Mouse (Mus musculus) lung, adult 2 months (tissue): ENCODE measurements around the gene Actr6. TPM values are rescaled to one million over a fixed set of nuclear protein-coding genes. Genes with fewer than 3 reads are reported as not detected.
"Not testable (repeated sequence)": the region's sequence is repeated elsewhere in the genome, so short reads cannot be mapped to it uniquely, and the experiment has no call there.

Experiments used
- DNase-seq: peaks from one replicate; pipeline ENCODE4 v3.0.0; 2022
- H3K4me1 ChIP-seq: fragments of 200-500 bp; 2 replicates; pipeline ENCODE4 v1.6.1; 2011; ENCODE audit warnings: low read length; ENCODE audit not compliant: control insufficient read depth, insufficient read depth
- H3K4me3 ChIP-seq: fragments of 200-500 bp; replicated peaks from 2 replicates; pipeline ENCODE3; 2011; ENCODE audit warnings: low read depth, mild to moderate bottlenecking, control low read depth, low read length; ENCODE audit errors: extremely low read depth
- CTCF ChIP-seq: fragments of 200-500 bp; IDR thresholded peaks from 2 replicates; pipeline ENCODE4 v1.5.1; 2011; ENCODE audit warnings: mild to moderate bottlenecking, low read length, control low read depth; ENCODE audit not compliant: insufficient read depth
- POLR2A ChIP-seq: fragments of 200-500 bp; IDR thresholded peaks from 2 replicates; pipeline ENCODE4 v1.6.1; 2011; ENCODE audit warnings: low read depth, mild to moderate bottlenecking, control low read depth, low read length, borderline replicate concordance; ENCODE audit errors: extremely low read depth
- WGBS: fragments of 180-500 bp; shearing (Covaris S2); methylation state at CpG from one replicate; pipeline ENCODE4 v1.1.7; 2018; 5-methylcytosine and 5-hydroxymethylcytosine counted together
- polyA plus RNA-seq: library from polyadenylated mRNA; depleted of rRNA; stranded (reverse); fragments of >200 nt; gene quantifications from 2 replicates; pipeline ENCODE4 v1.2.3, GENCODE M21; 2012

The Actr6 gene
- polyA plus RNA-seq, 1 experiment: 1.7 TPM

GRCm38 (mm10) chr10:89714910-89715309 lies 17.2 kb downstream of the Actr6 start:
- WGBS: 78% methylated on average over 10 of the region's 10 CpGs
- no peak for DNase-seq
- Histone ChIP-seq H3K4me3 (no peak overlapping the region), H3K4me1 (no peaks in the 10 kb centered on the region)
- TF ChIP-seq CTCF: no peak
- no peak for TF ChIP-seq POLR2A

- no peaks in the 10 kb centered on the region for H3K4me1 ChIP-seq
- no peak for DNase-seq
- TF ChIP-seq POLR2A (no peak), CTCF (no peak)
- WGBS: 31% methylated on average over 10 of the region's 10 CpGs
- no peak overlapping the region for H3K4me3 ChIP-seq
Measured at GRCm38 (mm10) chr10:89708720-89709119, 23.4 kb downstream of the Actr6 start.

- no peak for TF ChIP-seq CTCF
- no peak for TF ChIP-seq POLR2A
- 87% methylated on average over 3 of the region's 3 CpGs for WGBS
- no peak for DNase-seq
Measured at GRCm38 (mm10) chr10:89707397-89707796, 24.7 kb downstream of the Actr6 start.

GRCm38 (mm10) chr10:89703042-89703441 lies 29.1 kb downstream of the Actr6 start:
- Histone ChIP-seq H3K4me1 (peaks cover 6% of the 10 kb centered on the region), H3K4me3 (no peak overlapping the region)
- no peak for DNase-seq
- TF ChIP-seq CTCF: no peak
- TF ChIP-seq POLR2A: no peak
- 27% methylated on average over 5 of the region's 5 CpGs for WGBS

More at GRCm38 (mm10) chr10:89707397-89707796, 24.7 kb downstream of the Actr6 start:
- no peak overlapping the region for H3K4me3 ChIP-seq
- H3K4me1 ChIP-seq: peaks cover 6% of the 10 kb centered on the region

- no peak for DNase-seq
Measured at GRCm38 (mm10) chr10:89697956-89698355, 34.1 kb downstream of the Actr6 start.

GRCm38 (mm10) chr10:89696270-89696669 lies 35.8 kb downstream of the Actr6 start:
- H3K4me3 ChIP-seq, DNase-seq, H3K4me1 ChIP-seq: not testable (repeated sequence)
- 75% methylated on average over 2 of the region's 2 CpGs for WGBS

More at GRCm38 (mm10) chr10:89697956-89698355, 34.1 kb downstream of the Actr6 start:
- TF ChIP-seq CTCF (no peak), POLR2A (no peak)
- Histone ChIP-seq H3K4me1 (no peaks in the 10 kb centered on the region; the same call in 1 of the 2 replicates), H3K4me3 (no peak overlapping the region)
- WGBS: 93% methylated on average over 3 of the region's 3 CpGs

- TF ChIP-seq POLR2A (no peak), CTCF (no peak)
- Histone ChIP-seq H3K4me3 (no peak overlapping the region), H3K4me1 (no peaks in the 10 kb centered on the region)
- no peak for DNase-seq
- WGBS: 52% methylated on average over 20 of the region's 20 CpGs
Measured at GRCm38 (mm10) chr10:89695194-89695911, 36.7 kb downstream of the Actr6 start.

- 61% methylated on average over 8 of the region's 8 CpGs for WGBS
- no peak for DNase-seq
- H3K4me3 ChIP-seq: no peak overlapping the region
- TF ChIP-seq POLR2A (no peak), CTCF (no peak)
- no peaks in the 10 kb centered on the region for H3K4me1 ChIP-seq
Measured at GRCm38 (mm10) chr10:89690021-89690420, 42.1 kb downstream of the Actr6 start.

- 74% methylated on average over 2 of the region's 2 CpGs for WGBS
- H3K4me3 ChIP-seq: no peak overlapping the region
- DNase-seq: no peak
- no peaks in the 10 kb centered on the region for H3K4me1 ChIP-seq
- no peak for TF ChIP-seq POLR2A
- TF ChIP-seq CTCF: no peak
Measured at GRCm38 (mm10) chr10:89687455-89687854, 44.6 kb downstream of the Actr6 start.

- H3K4me3 ChIP-seq: peak within 1 kb of the TSS; percentile 86
- no peaks in the 10 kb centered on the region for H3K4me1 ChIP-seq
- TF ChIP-seq POLR2A: peak; percentile 91; the same call in 1 of the 2 replicates
- no peak for TF ChIP-seq CTCF
- WGBS: 3% methylated on average over 31 of the region's 31 CpGs
- peak; percentile 96 for DNase-seq
Measured at GRCm38 (mm10) chr10:89686139-89686808, 45.8 kb downstream of the Actr6 start, which contains the start of gene Scyl2. TSS of gene Scyl2 (minus strand) at chr10:89686285.
